ENCODE assay signal across 10 mouse cellular contexts in genomic region chr10:120717159-120717567, GRCm38 (mm10).
DNase-seq lines count a peak whose midpoint lies in the region; ATAC-seq and TF ChIP-seq lines count a peak whose summit lies in the region.
"Had no signal": no experiment of that assay in that cellular context is flagged by ENCODE, and none has a peak within 500 bp of the region (broad histone marks: within the 10 kb centered on the region; RNA-seq: fewer than 3 reads in every experiment).

No protein-coding gene starts in this region.

- peaks cover 11% of the 10 kb centered on the region; the same call in 1 of the 2 replicates for H3K27me3 ChIP-seq in heart, postnatal 0 days (ENCODE audit: control insufficient read depth, insufficient read depth, low read length)
- H3K27me3 ChIP-seq in limb, embryonic 13.5 days, result no peaks in the 10 kb centered on the region
- no peaks in the 10 kb centered on the region for H3K27me3 ChIP-seq in thymus, adult 2 months (ENCODE audit: control insufficient read depth, insufficient read depth, low read length)

- DNase-seq in urinary bladder, postnatal 14 days (ENCODE audit: low spot score), result peak; percentile 63
- DNase-seq in urinary bladder, postnatal 10 days (ENCODE audit: low spot score), result no peak
- peak; percentile 80 for DNase-seq in heart, postnatal 0 days (ENCODE audit: low spot score)
- DNase-seq in yolk sac, embryonic 10.5 days (ENCODE audit: low spot score), result peak; percentile 73
- no peak for DNase-seq in thymus, adult 2 months
- no peak for DNase-seq in layer of hippocampus, postnatal 14 days (ENCODE audit: low spot score in 2 of 2)
- DNase-seq in Muller cell, postnatal 12 days (ENCODE audit: inconsistent ontology term), result no peak
- DNase-seq: cerebellum, postnatal 14 days had no signal

- no peaks in the 10 kb centered on the region for H3K36me3 ChIP-seq in heart, postnatal 0 days (replicated peaks; ENCODE audit: control insufficient read depth, insufficient read depth, low read length)
- no peaks in the 10 kb centered on the region for H3K36me3 ChIP-seq in limb, embryonic 13.5 days
- no peaks in the 10 kb centered on the region for H3K36me3 ChIP-seq in thymus, adult 2 months (ENCODE audit: control insufficient read depth, insufficient read depth, low read length)
- H3K36me3 ChIP-seq: neural tube, embryonic 15.5 days had no signal

- no peaks in the 10 kb centered on the region for H3K9me3 ChIP-seq in heart, postnatal 0 days (replicated peaks; ENCODE audit: control insufficient read depth, low read length)
- H3K9me3 ChIP-seq in limb, embryonic 13.5 days, result no peaks in the 10 kb centered on the region
- H3K9me3 ChIP-seq: neural tube, embryonic 15.5 days had no signal

- no peak for TF ChIP-seq EP300 in heart, postnatal 0 days (IDR thresholded peaks at IDR 0.05; ENCODE audit: low read depth)

- peak overlapping the region; percentile 46; the same call in 1 of the 2 replicates for H3K27ac ChIP-seq in heart, postnatal 0 days (ENCODE audit: low read depth)
- H3K27ac ChIP-seq in limb, embryonic 13.5 days, result peak overlapping the region; percentile 86
- H3K27ac ChIP-seq in thymus, adult 2 months (ENCODE audit: control insufficient read depth, insufficient read depth, low read length), result no peak overlapping the region
- H3K27ac ChIP-seq: neural tube, embryonic 15.5 days had no signal

- no peak overlapping the region for H3K9ac ChIP-seq in heart, postnatal 0 days (replicated peaks; ENCODE audit: low read depth, low read length)
- no peak overlapping the region for H3K9ac ChIP-seq in limb, embryonic 13.5 days
- H3K9ac ChIP-seq: neural tube, embryonic 15.5 days had no signal

- peak; percentile 85 for ATAC-seq in heart, postnatal 0 days (ENCODE audit: insufficient read depth, low read depth)
- peak; percentile 51 for ATAC-seq in limb, embryonic 13.5 days (ENCODE audit: low FRiP score, low read depth)

- H3K4me3 ChIP-seq in heart, postnatal 0 days (ENCODE audit: low read depth, low read length), result no peak overlapping the region
- no peak overlapping the region for H3K4me3 ChIP-seq in limb, embryonic 13.5 days
- no peak overlapping the region for H3K4me3 ChIP-seq in thymus, adult 2 months (ENCODE audit: control insufficient read depth, insufficient read depth, low read length)
- H3K4me3 ChIP-seq: neural tube, embryonic 15.5 days had no signal

- TF ChIP-seq POLR2A in thymus, adult 2 months (IDR thresholded peaks at IDR 0.05; ENCODE audit: control insufficient read depth, extremely low read depth, insufficient read depth, low read length, poor library complexity), result no peak

- TF ChIP-seq CTCF in heart, postnatal 0 days (IDR thresholded peaks at IDR 0.05; ENCODE audit: low read depth), result no peak
- TF ChIP-seq CTCF in thymus, adult 2 months (IDR thresholded peaks at IDR 0.05; ENCODE audit: borderline replicate concordance, control insufficient read depth, extremely low read depth, insufficient read depth, low read length, poor library complexity), result no peak

- 5% methylated on average over 11 of the region's 11 CpGs for WGBS in heart, postnatal 0 days
- 6% methylated on average over 11 of the region's 11 CpGs for WGBS in limb, embryonic 13.5 days
- 92% methylated on average over 11 of the region's 11 CpGs for WGBS in thymus, adult 2 months

- peaks cover 5% of the 10 kb centered on the region; the same call in 1 of the 2 replicates for H3K4me1 ChIP-seq in heart, postnatal 0 days (ENCODE audit: control insufficient read depth, insufficient read depth)
- H3K4me1 ChIP-seq in limb, embryonic 13.5 days, result peaks cover 67% of the 10 kb centered on the region
- no peaks in the 10 kb centered on the region for H3K4me1 ChIP-seq in thymus, adult 2 months (replicated peaks; ENCODE audit: control insufficient read depth, insufficient read depth, low read length)

- H3K4me2 ChIP-seq in heart, postnatal 0 days (ENCODE audit: low read depth, low read length), result peak overlapping the region; percentile 39
- H3K4me2 ChIP-seq in limb, embryonic 13.5 days (replicated peaks), result peak overlapping the region; percentile 33
- H3K4me2 ChIP-seq: neural tube, embryonic 15.5 days had no signal

Comparison
In these comparisons a context has a peak if more than half of its experiments do, and no peak if none do; other contexts are left out.
1. DNase-seq: peak in urinary bladder, postnatal 14 days (single experiment), heart, postnatal 0 days (single experiment) and yolk sac, embryonic 10.5 days (single experiment); none in urinary bladder, postnatal 10 days (single experiment), thymus, adult 2 months (single experiment), layer of hippocampus, postnatal 14 days (0 of 2) and Muller cell, postnatal 12 days (single experiment).